Mouse (Mus musculus) cortical plate, adult 2 months (tissue): ENCODE measurements around the gene Slc1a2. TPM values are rescaled to one million over a fixed set of nuclear protein-coding genes. Genes with fewer than 3 reads are reported as not detected.

Source experiments
- H3K27ac ChIP-seq: fragments of 200-500 bp; 2 replicates; pipeline ENCODE4 v1.5.1; 2012; ENCODE audit warnings: low read length, control low read depth, inconsistent platforms; ENCODE audit not compliant: insufficient read depth
- H3K4me1 ChIP-seq: fragments of 200-500 bp; 2 replicates; pipeline ENCODE4 v1.6.1; 2011; ENCODE audit warnings: low read length; ENCODE audit not compliant: control insufficient read depth, insufficient read depth
- H3K4me3 ChIP-seq: fragments of 200-500 bp; 2 replicates; pipeline ENCODE4 v1.5.1; 2011; ENCODE audit warnings: mild to moderate bottlenecking, low read length, control low read depth; ENCODE audit not compliant: insufficient read depth
- CTCF ChIP-seq: fragments of 200-500 bp; IDR thresholded peaks from 2 replicates; pipeline ENCODE4 v1.5.1; 2011; ENCODE audit warnings: mild to moderate bottlenecking, control low read depth, low read length; ENCODE audit not compliant: insufficient read depth; ENCODE audit errors: extremely low read depth
- POLR2A ChIP-seq: fragments of 200-500 bp; IDR thresholded peaks from 2 replicates; pipeline ENCODE4 v1.6.1; 2011; ENCODE audit warnings: mild to moderate bottlenecking, low read length, control low read depth; ENCODE audit not compliant: insufficient read depth; ENCODE audit errors: extremely low read depth
- polyA plus RNA-seq: library from polyadenylated mRNA; depleted of rRNA; stranded (reverse); fragments of >200 nt; gene quantifications from 2 replicates; pipeline ENCODE4 v1.2.3, GENCODE M21; 2012; rRNA removed

Gene Slc1a2
- 765 and 784 TPM in 2 replicates for polyA plus RNA-seq

- peak within 1 kb of the TSS; percentile 90 for H3K4me3 ChIP-seq
Observed at GRCm38 (mm10) chr2:102658163-102658660, at the start of gene Slc1a2. Gene Slc1a2 (plus strand): TSS chr2:102658659.

GRCm38 (mm10) chr2:102610485-102610884 is 48.0 kb upstream of the Slc1a2 start:
- H3K27ac ChIP-seq = no peak overlapping the region

More at GRCm38 (mm10) chr2:102658163-102658660, at the start of gene Slc1a2:
- TF ChIP-seq POLR2A (no peak), CTCF (no peak)
- Histone ChIP-seq H3K27ac (peak within 1 kb of the TSS; percentile 96), H3K4me1 (peaks cover 3% of the 10 kb centered on the region; the same call in 1 of the 2 replicates)

DNA sequence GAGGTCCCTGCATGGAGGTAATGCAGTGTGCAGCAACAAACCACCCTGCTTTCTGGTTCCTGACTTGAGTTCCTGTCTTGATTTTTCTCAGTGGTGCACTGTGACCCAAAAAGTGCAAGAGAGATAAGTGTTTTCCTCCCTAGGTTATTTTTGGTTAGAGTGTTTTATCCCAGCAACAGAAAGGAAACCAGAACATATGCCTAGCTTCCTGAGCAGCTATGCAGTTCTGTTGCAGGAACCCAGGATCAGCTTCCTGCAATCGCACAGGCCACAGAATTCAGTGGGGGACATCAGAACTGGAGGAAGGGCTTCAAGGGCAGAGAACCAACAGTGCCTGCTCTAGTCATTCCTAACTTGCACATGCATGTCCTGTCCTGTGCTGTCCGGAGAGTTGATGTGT is 41.8 kb upstream of the Slc1a2 start:
- H3K4me1 ChIP-seq = peaks cover 7% of the 10 kb centered on the region
- no peak overlapping the region for H3K27ac ChIP-seq
- TF ChIP-seq CTCF (no peak), POLR2A (no peak)
- no peak overlapping the region for H3K4me3 ChIP-seq

More at GRCm38 (mm10) chr2:102610485-102610884, 48.0 kb upstream of the Slc1a2 start:
- Histone ChIP-seq H3K4me3 (no peak overlapping the region), H3K4me1 (no peaks in the 10 kb centered on the region)
- no peak for TF ChIP-seq POLR2A
- TF ChIP-seq CTCF = no peak

GRCm38 (mm10) chr2:102620744-102621429 is 37.6 kb upstream of the Slc1a2 start:
- Histone ChIP-seq H3K27ac (peak overlapping the region; percentile 54; the same call in 1 of the 2 replicates), H3K4me3 (no peak overlapping the region), H3K4me1 (peaks cover 7% of the 10 kb centered on the region)
- no peak for TF ChIP-seq POLR2A
- no peak for TF ChIP-seq CTCF

GRCm38 (mm10) chr2:102622176-102622575 is 36.3 kb upstream of the Slc1a2 start:
- peaks cover 3% of the 10 kb centered on the region; the same call in 1 of the 2 replicates for H3K4me1 ChIP-seq
- TF ChIP-seq CTCF = no peak
- no peak for TF ChIP-seq POLR2A
- H3K27ac ChIP-seq = peak overlapping the region; percentile 28; the same call in 1 of the 2 replicates
- no peak overlapping the region for H3K4me3 ChIP-seq

GRCm38 (mm10) chr2:102622943-102623342 is 35.5 kb upstream of the Slc1a2 start:
- TF ChIP-seq CTCF (no peak), POLR2A (no peak)
- Histone ChIP-seq H3K27ac (0 out of 2 replicates have a peak overlapping the region, but pooled peaks have one; percentile 28), H3K4me1 (peaks cover 3% of the 10 kb centered on the region; the same call in 1 of the 2 replicates), H3K4me3 (no peak overlapping the region)

- Histone ChIP-seq H3K27ac (peak overlapping the region; percentile 89; the same call in 1 of the 2 replicates), H3K4me3 (no peak overlapping the region)
Observed at GRCm38 (mm10) chr2:102624538-102624937, 33.9 kb upstream of the Slc1a2 start.

DNA sequence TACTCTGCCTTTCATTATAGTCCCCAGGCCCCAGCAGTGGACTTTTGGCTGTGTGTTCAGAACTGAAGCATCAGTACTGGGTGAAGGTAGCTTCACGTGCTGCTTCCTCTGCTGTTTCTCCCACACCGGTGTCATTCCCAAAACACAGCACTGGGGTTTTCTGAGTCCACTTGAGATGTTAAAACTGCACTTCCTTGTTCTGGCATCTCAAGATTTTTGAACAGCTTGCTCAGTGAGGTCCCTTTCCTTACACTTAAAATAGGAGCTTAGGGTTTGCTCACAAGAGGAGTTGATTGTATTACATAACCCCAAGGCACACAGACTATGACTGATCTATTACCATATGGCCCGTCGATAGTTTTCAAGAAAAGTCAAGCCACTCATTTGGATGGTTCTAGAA is 26.1 kb upstream of the Slc1a2 start:
- no peak overlapping the region for H3K4me3 ChIP-seq
- TF ChIP-seq POLR2A (no peak), CTCF (no peak)
- H3K4me1 ChIP-seq = peaks cover 13% of the 10 kb centered on the region
- H3K27ac ChIP-seq = no peak overlapping the region

More at GRCm38 (mm10) chr2:102624538-102624937, 33.9 kb upstream of the Slc1a2 start:
- no peak for TF ChIP-seq CTCF
- no peak for TF ChIP-seq POLR2A
- peaks cover 1% of the 10 kb centered on the region; the same call in 1 of the 2 replicates for H3K4me1 ChIP-seq

GRCm38 (mm10) chr2:102634010-102634409 is 24.4 kb upstream of the Slc1a2 start:
- Histone ChIP-seq H3K27ac (peak overlapping the region; percentile 98), H3K4me3 (no peak overlapping the region), H3K4me1 (peaks cover 13% of the 10 kb centered on the region)
- no peak for TF ChIP-seq POLR2A
- TF ChIP-seq CTCF = no peak
